Mouse (Mus musculus): Measurements from ENCODE around the gene Insr.
"Not testable (repeated sequence)": the region's sequence is repeated elsewhere in the genome, so short reads cannot be mapped to it uniquely, and the experiment has no call there.

Gene Insr

GRCm38 (mm10) chr8:3232601-3233000, 46.8 kb downstream of the Insr start:
- no peak for DNase-seq (ENCODE audit: low read depth, low spot score)

- no peak for DNase-seq (ENCODE audit: low read depth, low spot score)
These were observed 49.0 kb downstream of the Insr start for GRCm38 (mm10) chr8:3230118-3231060.

- DNase-seq (ENCODE audit: low read depth, low spot score), result no peak
These were observed 52.0 kb downstream of the Insr start for GRCm38 (mm10) chr8:3227423-3227822.

- DNase-seq (ENCODE audit: low read depth, low spot score), result no peak
These were observed 53.7 kb downstream of the Insr start for GRCm38 (mm10) chr8:3225731-3226130.

- no peak for DNase-seq (ENCODE audit: low read depth, low spot score)
These were observed 54.2 kb downstream of the Insr start for GRCm38 (mm10) chr8:3225184-3225583.

- no peak for DNase-seq (ENCODE audit: low read depth, low spot score)
These were observed 56.8 kb downstream of the Insr start for GRCm38 (mm10) chr8:3222636-3222965.

GRCm38 (mm10) chr8:3221960-3222635, 57.3 kb downstream of the Insr start:
- DNase-seq (ENCODE audit: low read depth, low spot score), result no peak

GRCm38 (mm10) chr8:3221047-3221959, 58.1 kb downstream of the Insr start:
- DNase-seq (ENCODE audit: low read depth, low spot score), result peak; percentile 91

GRCm38 (mm10) chr8:3220502-3220901, 58.9 kb downstream of the Insr start:
- DNase-seq (ENCODE audit: low read depth, low spot score), result no peak

GRCm38 (mm10) chr8:3219921-3220411, 59.5 kb downstream of the Insr start:
- no peak for DNase-seq (ENCODE audit: low read depth, low spot score)

- DNase-seq (ENCODE audit: low read depth, low spot score), result no peak
These were observed 60.2 kb downstream of the Insr start for GRCm38 (mm10) chr8:3219266-3219665.

- no peak for DNase-seq (ENCODE audit: low read depth, low spot score)
These were observed 62.8 kb downstream of the Insr start for GRCm38 (mm10) chr8:3216541-3217092.

- no peak for DNase-seq (ENCODE audit: low read depth, low spot score)
These were observed 63.9 kb downstream of the Insr start for GRCm38 (mm10) chr8:3215561-3215960.

- DNase-seq (ENCODE audit: low read depth, low spot score), result no peak
These were observed 64.8 kb downstream of the Insr start for GRCm38 (mm10) chr8:3214601-3215000.

- DNase-seq (ENCODE audit: low read depth, low spot score), result no peak
These were observed 68.0 kb downstream of the Insr start for GRCm38 (mm10) chr8:3211456-3211855.

GRCm38 (mm10) chr8:3209960-3210359, 69.5 kb downstream of the Insr start:
- no peak for DNase-seq (ENCODE audit: low read depth, low spot score)

GRCm38 (mm10) chr8:3209268-3209667, 70.1 kb downstream of the Insr start:
- DNase-seq (ENCODE audit: low read depth, low spot score), result no peak

GRCm38 (mm10) chr8:3208729-3209128, 70.7 kb downstream of the Insr start:
- no peak for DNase-seq (ENCODE audit: low read depth, low spot score)

GRCm38 (mm10) chr8:3204758-3205443, 74.5 kb downstream of the Insr start:
- DNase-seq (ENCODE audit: low read depth, low spot score), result peak; percentile 7

GRCm38 (mm10) chr8:3202792-3203191, 76.6 kb downstream of the Insr start:
- DNase-seq (ENCODE audit: low read depth, low spot score), result no peak

GRCm38 (mm10) chr8:3194297-3194696, 85.1 kb downstream of the Insr start:
- DNase-seq (ENCODE audit: low read depth, low spot score), result not testable (repeated sequence)
